ENCODE assay signal across 26 mouse cellular contexts in the genomic region with DNA sequence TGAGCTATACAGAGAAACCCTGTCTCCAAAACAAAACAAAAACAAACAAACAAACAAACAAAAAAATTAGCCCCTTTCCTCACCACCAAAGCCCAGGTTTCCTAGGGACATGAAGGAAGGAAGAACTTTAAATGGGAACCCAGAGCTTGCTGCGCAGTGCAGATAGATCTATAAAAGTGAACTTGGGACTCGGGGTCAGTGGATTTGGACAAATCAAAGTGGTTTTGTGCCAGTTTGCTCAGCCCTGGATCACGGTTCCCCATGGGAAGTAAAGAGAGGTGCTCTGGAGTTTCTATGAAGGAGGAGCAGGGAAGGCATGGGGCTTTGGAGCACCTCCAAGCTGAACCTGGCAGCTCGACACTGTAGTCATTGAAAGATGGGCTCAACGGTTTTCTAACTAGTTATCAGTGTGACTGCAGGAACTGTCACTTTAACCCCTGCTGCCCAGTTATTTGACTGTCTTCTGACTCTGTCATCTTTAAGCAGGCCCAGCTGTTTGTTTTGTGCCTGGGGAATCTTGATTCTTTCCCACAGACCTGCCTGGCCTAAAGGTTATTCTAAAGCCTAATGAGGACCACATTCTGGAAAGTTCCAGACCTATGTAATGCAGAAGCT.
"Had no signal": no experiment of that assay in that cellular context is flagged by ENCODE, and none has a peak within 500 bp of the region (broad histone marks: within the 10 kb centered on the region; RNA-seq: fewer than 3 reads in every experiment).

No protein-coding gene starts in this region.

- ATAC-seq: forebrain, embryonic 16.5 days; hindbrain, embryonic 16.5 days; inflammation-experienced regulatory T-cells, adult 6 months; intestine, embryonic 15.5 days; intestine, postnatal 0 days had no signal

- H3K36me3 ChIP-seq: heart, embryonic 10.5 days; heart, embryonic 12.5 days; hindbrain, embryonic 10.5 days; hindbrain, embryonic 12.5 days; intestine, embryonic 15.5 days; limb, embryonic 10.5 days; limb, embryonic 12.5 days had no signal

- H3K9ac ChIP-seq: heart, embryonic 12.5 days; hindbrain, embryonic 12.5 days; hindbrain, embryonic 14.5 days; intestine, embryonic 15.5 days; limb, embryonic 12.5 days had no signal

- H3K4me2 ChIP-seq: heart, embryonic 12.5 days; hindbrain, embryonic 12.5 days; hindbrain, embryonic 14.5 days; intestine, embryonic 15.5 days; limb, embryonic 12.5 days had no signal

- DNase-seq: gastrocnemius, adult 2 months; gastrocnemius, postnatal 10 days; gastrocnemius, postnatal 25 days; heart, adult 2 months; heart, postnatal 10 days; heart, postnatal 4 days; kidney, adult 18-20 months; kidney, adult 8-10 months; kidney, postnatal 10 days; kidney, postnatal 25 days; kidney, postnatal 4 days; liver had no signal

- H3K27ac ChIP-seq: gastrocnemius, adult 2 months; heart, adult 2 months; heart, embryonic 10.5 days; hindbrain, embryonic 10.5 days; hindbrain, embryonic 12.5 days; hindbrain, embryonic 14.5 days; intestine, embryonic 15.5 days; layer of hippocampus, adult 2 months; left cerebral cortex, adult 2 months; limb, embryonic 10.5 days; limb, embryonic 12.5 days had no signal

- H3K27me3 ChIP-seq: heart, embryonic 12.5 days; hindbrain, embryonic 12.5 days; intestine, embryonic 15.5 days; limb, embryonic 12.5 days had no signal

- H3K4me3 ChIP-seq: gastrocnemius, adult 2 months; heart, adult 2 months; heart, embryonic 10.5 days; heart, embryonic 12.5 days; hindbrain, embryonic 10.5 days; hindbrain, embryonic 12.5 days; intestine, embryonic 15.5 days; layer of hippocampus, adult 2 months; left cerebral cortex, adult 2 months; limb, embryonic 10.5 days; limb, embryonic 12.5 days had no signal

- H3K9me3 ChIP-seq: heart, embryonic 10.5 days; heart, embryonic 12.5 days; hindbrain, embryonic 10.5 days; hindbrain, embryonic 12.5 days; intestine, embryonic 15.5 days; limb, embryonic 10.5 days; limb, embryonic 12.5 days had no signal

- H3K4me1 ChIP-seq: heart, embryonic 10.5 days; heart, embryonic 12.5 days; hindbrain, embryonic 10.5 days; hindbrain, embryonic 12.5 days; intestine, embryonic 15.5 days; limb, embryonic 10.5 days had no signal
